Mouse (Mus musculus) heart, embryonic 10.5 days (tissue): Measurements from ENCODE around the gene Ctla4. TPM values are rescaled to one million over a fixed set of nuclear protein-coding genes. Genes with fewer than 3 reads are reported as not detected.

Experiments used
- DNase-seq: peaks from one replicate; pipeline ENCODE4 v3.0.0-alpha.2; 2017; ENCODE audit warnings: low spot score
- H3K27ac ChIP-seq: fragments of 300-500 bp; sonication (generic); 2 replicates; pipeline ENCODE4 v1.5.1; 2016; ENCODE audit warnings: mild to moderate bottlenecking
- H3K27me3 ChIP-seq: fragments of 300-500 bp; sonication (generic); 2 replicates; pipeline ENCODE4 v1.6.1; 2016; ENCODE audit warnings: mild to moderate bottlenecking; ENCODE audit not compliant: poor library complexity, insufficient read depth, severe bottlenecking
- H3K36me3 ChIP-seq: fragments of 300-500 bp; sonication (generic); 2 replicates; pipeline ENCODE4 v1.6.1; 2016; ENCODE audit warnings: mild to moderate bottlenecking, moderate library complexity
- H3K4me1 ChIP-seq: fragments of 300-500 bp; sonication (generic); 2 replicates; pipeline ENCODE4 v1.6.1; 2016; ENCODE audit warnings: mild to moderate bottlenecking
- H3K4me3 ChIP-seq: fragments of 300-500 bp; sonication (generic); 2 replicates; pipeline ENCODE4 v1.5.1; 2016; ENCODE audit warnings: mild to moderate bottlenecking, moderate library complexity
- H3K9me3 ChIP-seq: fragments of 300-500 bp; sonication (generic); 2 replicates; pipeline ENCODE4 v1.6.1; 2016; ENCODE audit warnings: mild to moderate bottlenecking, moderate library complexity
- WGBS: fragments of 180-500 bp; shearing (Covaris S2); methylation state at CpG from one replicate; pipeline ENCODE4 v1.1.7; 2016; 5-methylcytosine and 5-hydroxymethylcytosine counted together
- polyA plus RNA-seq: library from polyadenylated mRNA; unstranded; fragments of >200 nt; fragmentation: Nextera tagmentation; extraction: Ambion mirVana; gene quantifications from 2 replicates; pipeline ENCODE4 v1.2.1, GENCODE M21; 2016

Gene Ctla4
- not detected in 2 replicates for polyA plus RNA-seq

- Histone ChIP-seq H3K4me1 (no peaks in the 10 kb centered on the region), H3K27ac (no peak within 1 kb of the TSS), H3K36me3 (no peaks in the 10 kb centered on the region), H3K4me3 (no peak within 1 kb of the TSS), H3K9me3 (no peaks in the 10 kb centered on the region), H3K27me3 (no peaks in the 10 kb centered on the region)
- WGBS, result 82% methylated on average over 7 of the region's 7 CpGs
- no peak for DNase-seq
Measured at GRCm38 (mm10) chr1:60886981-60887380, at the start of gene Ctla4. Gene Ctla4 (plus strand): TSS chr1:60887000.

GRCm38 (mm10) chr1:60839161-60839560 is 47.6 kb upstream of the Ctla4 start:
- no peak overlapping the region for H3K4me3 ChIP-seq
- H3K27me3 ChIP-seq, result no peaks in the 10 kb centered on the region
- H3K36me3 ChIP-seq, result no peaks in the 10 kb centered on the region
- DNase-seq, result no peak
- H3K4me1 ChIP-seq, result no peaks in the 10 kb centered on the region
- H3K9me3 ChIP-seq, result no peaks in the 10 kb centered on the region
- WGBS, result 86% methylated on average over 1 of the region's 1 CpGs
- no peak overlapping the region for H3K27ac ChIP-seq

GRCm38 (mm10) chr1:60845318-60846060 is 41.3 kb upstream of the Ctla4 start:
- no peaks in the 10 kb centered on the region for H3K9me3 ChIP-seq
- no peaks in the 10 kb centered on the region for H3K4me1 ChIP-seq
- 80% methylated on average over 7 of the region's 7 CpGs for WGBS
- no peak overlapping the region for H3K27ac ChIP-seq
- H3K27me3 ChIP-seq, result no peaks in the 10 kb centered on the region
- no peaks in the 10 kb centered on the region for H3K36me3 ChIP-seq
- H3K4me3 ChIP-seq, result no peak overlapping the region
- no peak for DNase-seq

- H3K9me3 ChIP-seq, result no peaks in the 10 kb centered on the region
- DNase-seq, result no peak
- no peaks in the 10 kb centered on the region for H3K36me3 ChIP-seq
- H3K27ac ChIP-seq, result no peak overlapping the region
- 79% methylated on average over 4 of the region's 4 CpGs for WGBS
- H3K4me1 ChIP-seq, result peaks cover 10% of the 10 kb centered on the region
- no peak overlapping the region for H3K4me3 ChIP-seq
- no peaks in the 10 kb centered on the region for H3K27me3 ChIP-seq
Measured at GRCm38 (mm10) chr1:60846616-60847275, 40.1 kb upstream of the Ctla4 start.

GRCm38 (mm10) chr1:60849112-60849511 is 37.7 kb upstream of the Ctla4 start:
- no peaks in the 10 kb centered on the region for H3K36me3 ChIP-seq
- H3K4me3 ChIP-seq, result no peak overlapping the region
- H3K4me1 ChIP-seq, result peaks cover 31% of the 10 kb centered on the region
- WGBS, result 83% methylated on average over 2 of the region's 2 CpGs
- no peaks in the 10 kb centered on the region for H3K27me3 ChIP-seq
- H3K9me3 ChIP-seq, result no peaks in the 10 kb centered on the region
- no peak for DNase-seq
- H3K27ac ChIP-seq, result no peak overlapping the region

GRCm38 (mm10) chr1:60849816-60850215 is 37.0 kb upstream of the Ctla4 start:
- H3K9me3 ChIP-seq, result no peaks in the 10 kb centered on the region
- H3K4me3 ChIP-seq, result no peak overlapping the region
- 87% methylated on average over 4 of the region's 4 CpGs for WGBS
- no peaks in the 10 kb centered on the region for H3K27me3 ChIP-seq
- H3K36me3 ChIP-seq, result no peaks in the 10 kb centered on the region
- no peak overlapping the region for H3K27ac ChIP-seq
- H3K4me1 ChIP-seq, result peaks cover 31% of the 10 kb centered on the region
- no peak for DNase-seq

- no peaks in the 10 kb centered on the region for H3K27me3 ChIP-seq
- no peak overlapping the region for H3K4me3 ChIP-seq
- H3K4me1 ChIP-seq, result peaks cover 31% of the 10 kb centered on the region
- no peaks in the 10 kb centered on the region for H3K9me3 ChIP-seq
- no peak for DNase-seq
- no peaks in the 10 kb centered on the region for H3K36me3 ChIP-seq
- H3K27ac ChIP-seq, result peak overlapping the region; percentile 63
- WGBS, result 60% methylated on average over 8 of the region's 8 CpGs
Measured at GRCm38 (mm10) chr1:60851041-60851781, 35.6 kb upstream of the Ctla4 start.

GRCm38 (mm10) chr1:60852075-60852769 is 34.6 kb upstream of the Ctla4 start:
- no peaks in the 10 kb centered on the region for H3K9me3 ChIP-seq
- no peak overlapping the region for H3K27ac ChIP-seq
- no peak overlapping the region for H3K4me3 ChIP-seq
- DNase-seq, result no peak
- H3K4me1 ChIP-seq, result peaks cover 31% of the 10 kb centered on the region
- 56% methylated on average over 10 of the region's 10 CpGs for WGBS
- H3K27me3 ChIP-seq, result no peaks in the 10 kb centered on the region
- no peaks in the 10 kb centered on the region for H3K36me3 ChIP-seq

- Histone ChIP-seq H3K4me1 (peaks cover 31% of the 10 kb centered on the region), H3K4me3 (no peak overlapping the region), H3K27ac (peak overlapping the region; percentile 12; the same call in 1 of the 2 replicates), H3K9me3 (no peaks in the 10 kb centered on the region), H3K36me3 (no peaks in the 10 kb centered on the region), H3K27me3 (no peaks in the 10 kb centered on the region)
- 66% methylated on average over 6 of the region's 6 CpGs for WGBS
- DNase-seq, result no peak
Measured at GRCm38 (mm10) chr1:60852770-60853147, 34.0 kb upstream of the Ctla4 start.

GRCm38 (mm10) chr1:60853330-60853956 is 33.4 kb upstream of the Ctla4 start:
- Histone ChIP-seq H3K27ac (peak overlapping the region; percentile 12; the same call in 1 of the 2 replicates), H3K36me3 (no peaks in the 10 kb centered on the region), H3K27me3 (no peaks in the 10 kb centered on the region), H3K4me3 (no peak overlapping the region), H3K9me3 (no peaks in the 10 kb centered on the region), H3K4me1 (peaks cover 31% of the 10 kb centered on the region)
- WGBS, result 49% methylated on average over 7 of the region's 7 CpGs
- no peak for DNase-seq

GRCm38 (mm10) chr1:60853991-60854390 is 32.8 kb upstream of the Ctla4 start:
- DNase-seq, result no peak
- no peaks in the 10 kb centered on the region for H3K27me3 ChIP-seq
- H3K9me3 ChIP-seq, result no peaks in the 10 kb centered on the region
- no peak overlapping the region for H3K27ac ChIP-seq
- H3K4me1 ChIP-seq, result peaks cover 31% of the 10 kb centered on the region
- WGBS, result 81% methylated on average over 5 of the region's 5 CpGs
- no peaks in the 10 kb centered on the region for H3K36me3 ChIP-seq
- H3K4me3 ChIP-seq, result no peak overlapping the region
